Mouse (Mus musculus) erythroblast, adult 5-6 weeks (primary cell): ENCODE results near the gene Bex6. TPM values are rescaled to one million over a fixed set of nuclear protein-coding genes. Genes with fewer than 3 reads are reported as not detected.

Experiments
- ATAC-seq: replicated peaks from 2 replicates; pipeline ENCODE4 v1.8.0; 2016; ENCODE audit warnings: moderate number of reproducible peaks, mild to moderate bottlenecking, moderate TSS enrichment, inconsistent platforms; ENCODE audit not compliant: poor library complexity, low FRiP score, severe bottlenecking
- total RNA-seq, 2 experiments: library from RNA; stranded (forward) in 1 of 2; stranded (reverse) in 1 of 2; fragments of 150-400 nt in 1 of 2; fragments of 200-764, 138-1000 nt in 1 of 2; gene quantifications; 2 replicates each; pipeline versions ENCODE4 v1.2.3 to v1.2.4; 2015 to 2017; ENCODE audit warnings: low replicate concordance in 2 of 2

Bex6 gene
- total RNA-seq (2015; ENCODE audit: low replicate concordance) (1.9 and 6.9 TPM in 2 replicates), total RNA-seq (2017; ENCODE audit: low replicate concordance) (3.2 and 7.8 TPM in 2 replicates)

- no peak for ATAC-seq
These were observed at the start of gene Bex6 for GRCm38 (mm10) chr16:32179333-32179901. Bex6 (plus strand) TSS chr16:32179823.

DNA sequence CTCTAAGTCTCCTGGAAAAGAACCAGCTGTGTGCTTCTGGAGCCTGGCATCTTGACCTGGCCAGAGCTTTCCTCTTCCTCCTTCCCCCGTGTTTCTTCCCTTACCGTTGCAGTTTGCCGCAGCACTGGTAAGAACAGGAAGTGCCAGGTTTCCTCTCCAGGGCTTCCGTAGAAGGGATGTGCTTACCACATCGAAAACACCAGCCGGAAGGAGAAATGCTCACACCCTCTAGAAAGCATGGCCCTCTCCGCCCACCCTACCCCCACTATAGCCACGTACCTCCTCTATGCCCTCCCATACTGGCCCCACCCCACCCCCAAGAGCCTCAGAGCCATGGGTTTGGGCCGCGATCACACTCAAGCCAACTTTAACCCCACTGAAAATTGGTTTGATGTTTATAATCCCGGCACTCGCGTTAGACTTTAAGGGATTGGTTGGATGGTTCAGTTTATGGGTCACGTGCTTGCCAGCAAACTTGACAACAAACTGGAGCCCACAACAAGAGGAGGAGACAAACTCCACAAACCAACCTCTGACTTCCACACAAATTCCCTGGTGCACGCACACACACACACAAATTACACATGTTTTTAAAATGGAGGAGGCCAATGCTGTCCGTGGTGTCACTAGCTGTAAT, 49.3 kb upstream of the Bex6 start:
- ATAC-seq = 0 out of 2 replicates have a peak, but pooled peaks have one; percentile 47

GRCm38 (mm10) chr16:32133148-32133547, 46.5 kb upstream of the Bex6 start:
- no peak for ATAC-seq

- no peak for ATAC-seq
These were observed 43.7 kb upstream of the Bex6 start for GRCm38 (mm10) chr16:32135842-32136357.

GRCm38 (mm10) chr16:32138954-32139353, 40.7 kb upstream of the Bex6 start:
- ATAC-seq = no peak

- no peak for ATAC-seq
These were observed 35.9 kb upstream of the Bex6 start for GRCm38 (mm10) chr16:32143766-32144165.

DNA sequence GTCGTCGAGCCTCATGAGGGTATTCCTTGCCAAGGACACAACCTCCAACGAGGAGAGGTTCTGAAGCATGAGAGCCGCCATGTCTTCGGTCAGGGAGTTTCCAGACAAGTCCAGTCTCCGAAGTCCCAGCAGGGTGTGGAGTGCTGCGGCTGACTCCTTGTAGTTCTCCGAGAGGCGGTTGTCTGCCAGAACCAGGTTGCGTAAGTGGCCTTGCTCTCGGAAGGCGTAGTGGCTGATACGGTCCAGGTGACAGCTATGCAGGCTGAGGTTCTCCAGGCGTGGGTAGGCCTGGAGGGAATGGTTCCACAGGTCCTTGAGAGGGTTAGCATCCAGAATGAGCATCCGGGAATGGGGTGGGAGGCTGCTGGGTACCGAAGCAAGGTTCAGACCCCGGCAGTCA, 35.0 kb upstream of the Bex6 start:
- no peak for ATAC-seq

DNA sequence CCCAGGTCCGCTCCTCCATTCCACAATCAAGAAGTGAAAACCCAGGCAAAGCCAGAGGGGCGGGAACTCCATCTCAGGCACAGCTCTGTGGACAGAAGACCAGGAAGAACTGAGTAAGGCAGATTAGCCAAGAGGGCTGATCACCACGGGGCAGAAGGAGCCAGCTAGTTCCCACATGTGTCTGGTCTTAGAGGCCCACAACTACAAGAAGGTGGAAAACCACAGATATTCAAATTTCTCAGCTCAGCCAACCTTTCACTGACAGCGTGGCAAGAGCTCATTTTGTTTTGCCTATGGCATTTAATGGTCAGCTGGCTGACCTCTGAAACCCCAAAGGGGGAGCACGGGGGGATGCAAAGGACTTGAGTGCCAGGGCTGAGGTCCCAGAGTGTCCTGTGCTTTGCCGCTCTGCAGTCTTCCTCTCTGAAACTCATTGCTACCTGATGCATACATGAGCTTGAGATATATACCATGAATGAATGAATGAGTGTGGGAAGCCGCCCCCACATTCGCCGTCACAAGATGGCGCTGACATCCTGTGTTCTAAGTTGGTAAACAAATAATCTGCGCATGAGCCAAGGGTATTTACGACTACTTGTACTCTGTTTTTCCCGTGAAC, 31.9 kb upstream of the Bex6 start:
- peak; percentile 78 for ATAC-seq

GRCm38 (mm10) chr16:32153976-32154375, 25.6 kb upstream of the Bex6 start:
- ATAC-seq = no peak

- ATAC-seq = no peak
These were observed 25.2 kb upstream of the Bex6 start for GRCm38 (mm10) chr16:32154437-32154836.

DNA sequence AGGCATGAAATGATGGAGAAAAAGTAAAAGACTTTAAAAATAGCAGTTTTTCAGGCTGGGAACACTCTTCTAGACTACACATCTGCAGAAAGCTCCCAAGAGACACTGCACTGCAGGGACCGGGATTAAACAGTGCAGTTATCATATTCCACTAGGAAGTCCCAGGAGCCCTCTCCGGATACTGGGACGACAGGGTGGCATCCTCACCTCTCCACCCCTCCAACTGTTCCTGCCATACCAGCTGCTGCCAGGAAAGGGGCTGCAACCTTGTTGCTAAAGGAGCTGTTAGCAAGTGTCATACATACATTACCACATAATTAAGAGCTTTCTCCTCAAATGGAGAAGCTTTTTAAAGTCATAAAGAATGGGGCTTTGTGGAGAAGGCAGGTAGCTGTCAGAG, 22.9 kb upstream of the Bex6 start:
- ATAC-seq = no peak

DNA sequence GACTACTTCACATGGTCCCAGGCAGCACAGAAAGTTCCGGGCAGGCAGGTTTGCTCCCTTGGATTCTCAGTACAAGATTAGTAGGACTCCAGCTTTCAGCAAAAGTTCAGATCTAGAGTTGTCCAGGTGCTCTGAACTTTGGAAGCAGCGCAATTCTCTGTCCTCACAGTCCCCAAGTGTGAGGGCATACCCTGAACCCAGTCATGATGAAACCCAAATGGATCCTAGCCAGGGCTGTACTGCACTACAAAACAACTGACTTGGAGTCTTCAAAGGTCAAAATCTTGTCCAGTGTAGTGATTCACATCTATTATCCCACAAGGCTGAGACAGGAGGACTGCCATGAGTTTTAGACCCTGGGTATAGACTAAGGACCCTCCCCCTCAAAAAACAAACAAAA, 22.3 kb upstream of the Bex6 start:
- ATAC-seq = no peak

DNA sequence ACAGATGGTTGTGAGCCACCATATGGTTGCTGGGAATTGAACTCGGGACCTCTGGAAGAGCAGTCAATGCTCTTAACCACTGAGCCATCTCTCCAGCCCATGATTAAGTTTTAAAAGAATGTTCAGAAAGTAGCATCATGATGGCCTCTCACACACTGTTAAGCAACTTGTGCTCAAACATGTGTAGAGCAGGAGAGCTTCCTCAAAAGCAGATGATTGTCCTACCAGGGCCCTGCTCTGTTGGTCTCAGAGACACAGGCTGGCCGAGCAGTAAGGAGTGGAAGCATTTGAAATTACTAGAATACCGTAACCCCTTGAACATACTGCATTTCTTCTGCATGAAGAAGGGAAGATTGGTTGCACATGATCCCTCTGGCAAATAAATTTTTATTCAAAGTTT, 20.7 kb upstream of the Bex6 start:
- ATAC-seq = no peak

GRCm38 (mm10) chr16:32160742-32161323, 18.8 kb upstream of the Bex6 start:
- ATAC-seq = no peak

GRCm38 (mm10) chr16:32163392-32163791, 16.2 kb upstream of the Bex6 start:
- no peak for ATAC-seq

DNA sequence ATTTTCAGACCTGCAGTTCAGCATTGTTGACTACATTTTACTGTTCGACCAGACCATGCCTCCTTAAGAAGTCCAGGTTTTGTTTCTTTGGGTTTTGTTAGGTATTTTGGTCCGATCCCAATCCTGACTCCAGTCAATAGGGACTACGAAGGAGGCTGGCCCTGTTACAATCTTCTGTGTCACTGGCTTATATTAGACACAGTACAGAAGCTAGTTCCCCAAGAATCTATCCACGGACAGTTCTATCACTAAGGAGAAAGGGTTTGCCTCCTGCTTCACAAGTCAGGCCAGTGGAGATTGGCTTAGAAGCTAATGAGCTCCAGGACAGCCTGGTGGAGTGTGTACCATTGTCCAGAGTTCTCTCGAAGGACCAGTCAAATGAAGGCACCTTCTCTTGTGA, 15.7 kb upstream of the Bex6 start:
- ATAC-seq = no peak

DNA sequence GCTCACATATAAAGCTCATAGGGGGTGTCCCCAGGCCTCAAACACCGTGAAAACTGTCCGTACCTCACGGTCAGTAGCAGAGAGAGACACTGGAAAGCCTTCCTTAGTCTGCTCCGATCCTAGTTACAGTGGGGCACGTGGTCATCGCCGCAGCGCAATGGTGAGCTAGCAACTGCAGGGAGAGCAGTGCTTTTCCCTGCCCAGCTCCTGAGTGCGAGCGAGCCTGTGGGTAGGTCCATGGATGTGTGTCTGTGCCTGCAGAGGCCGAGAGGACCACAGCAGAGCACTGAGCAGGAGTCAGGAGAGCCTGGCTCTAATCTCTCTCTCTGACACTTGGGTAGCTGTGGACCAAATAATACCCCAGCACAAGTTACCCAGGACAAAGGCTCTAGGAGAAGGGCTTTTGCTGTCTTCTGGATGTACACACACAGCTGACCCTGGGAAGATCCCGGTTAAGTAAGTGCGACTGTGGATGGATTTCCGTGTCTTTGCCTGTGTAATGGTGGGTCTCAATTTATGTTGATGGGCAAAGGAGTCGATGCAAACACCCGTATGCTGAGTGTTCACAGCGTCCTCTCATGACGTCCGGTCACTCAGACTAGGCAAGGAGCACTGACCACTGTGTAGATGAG, 15.1 kb upstream of the Bex6 start:
- ATAC-seq = peak; percentile 61

DNA sequence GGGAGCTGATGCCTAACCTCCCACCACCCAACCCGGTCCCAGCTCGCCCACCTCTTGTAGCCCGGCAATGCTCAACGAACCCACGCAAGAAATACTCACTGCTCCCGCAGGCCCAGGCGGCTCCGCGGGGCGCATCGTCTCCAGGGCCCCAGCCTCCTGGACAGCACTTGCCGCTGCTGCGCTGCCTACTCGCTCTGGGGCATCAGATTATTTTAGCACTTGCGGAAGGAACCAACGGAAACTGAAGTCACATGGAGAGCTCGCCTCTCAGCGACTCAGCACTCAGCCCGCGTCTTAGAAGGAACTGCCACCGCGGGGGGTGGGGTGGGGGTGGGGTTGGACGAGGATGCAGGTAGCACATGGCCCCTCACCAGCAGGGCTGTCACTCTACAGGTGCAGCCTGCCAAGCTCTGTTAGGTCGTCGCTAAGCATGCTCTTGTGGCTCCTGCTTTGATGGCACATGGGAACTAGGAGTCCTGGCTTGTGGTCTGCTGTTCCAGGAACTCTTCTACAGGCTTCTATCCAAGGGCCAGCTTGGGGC, 14.3 kb upstream of the Bex6 start, which contains the start of gene Nrros:
Gene Nrros, minus strand, starts transcription at position 314 of the 541 bp plus-strand sequence.
- ATAC-seq = peak; percentile 74

GRCm38 (mm10) chr16:32167819-32168545, 11.6 kb upstream of the Bex6 start:
- no peak for ATAC-seq
